Mouse (Mus musculus): ENCODE measurements around the gene Sgce.

GRCm38 (mm10) chr6:4663516-4663915 lies 83.5 kb downstream of the Sgce start:
- no peak for TF ChIP-seq CTCF (IDR thresholded peaks at IDR 0.05; ENCODE audit: extremely low read depth, insufficient read length, insufficient replicate concordance, low read depth, low read length)
- TF ChIP-seq POLR2A (IDR thresholded peaks at IDR 0.05; ENCODE audit: low read depth, low read length): no peak
